In genomic region chr5:111490599-111490998, GRCm38 (mm10) we compare ENCODE assay signal across 16 mouse cellular contexts.
DNase-seq lines count a peak whose midpoint lies in the region; ATAC-seq lines count a peak whose summit lies in the region.
"Had no signal": no experiment of that assay in that cellular context is flagged by ENCODE, and none has a peak within 500 bp of the region (broad histone marks: within the 10 kb centered on the region; RNA-seq: fewer than 3 reads in every experiment).

No protein-coding gene starts in this region.

- peaks cover 36% of the 10 kb centered on the region for H3K4me1 ChIP-seq in heart, embryonic 12.5 days (replicated peaks)
- no peaks in the 10 kb centered on the region for H3K4me1 ChIP-seq in midbrain, embryonic 16.5 days (ENCODE audit: control insufficient read depth, insufficient read depth, low read length)
- H3K4me1 ChIP-seq: liver, embryonic 15.5 days had no signal

- peak; percentile 61 to 72 for DNase-seq in cerebellum, postnatal 14 days
- no peak for DNase-seq in cerebellum, adult 11-12 months
- peak; percentile 33 for DNase-seq in adipocyte (ENCODE audit: low spot score)
- peak; percentile 34 for DNase-seq in heart, postnatal 25 days (ENCODE audit: low spot score)
- DNase-seq in adrenal gland, adult 8-10 months, result no peak
- DNase-seq in spleen, postnatal 4 days (ENCODE audit: low spot score in 2 of 2), result no peak
- DNase-seq: adrenal gland, postnatal 36 days; cerebellum, adult 9-10 months; kidney, adult 2 months; kidney, postnatal 4 days; lung, postnatal 14 days; right cerebral cortex, adult 18-20 months had no signal

- no peaks in the 10 kb centered on the region for H3K36me3 ChIP-seq in heart, embryonic 12.5 days
- H3K36me3 ChIP-seq in midbrain, embryonic 16.5 days (ENCODE audit: control insufficient read depth, insufficient read depth, low read length), result no peaks in the 10 kb centered on the region
- H3K36me3 ChIP-seq: liver, embryonic 15.5 days had no signal

- no peaks in the 10 kb centered on the region for H3K9me3 ChIP-seq in heart, embryonic 12.5 days (replicated peaks)
- H3K9me3 ChIP-seq in midbrain, embryonic 16.5 days (replicated peaks; ENCODE audit: control insufficient read depth, low read length, poor library complexity, severe bottlenecking), result no peaks in the 10 kb centered on the region
- H3K9me3 ChIP-seq: liver, embryonic 15.5 days had no signal

- H3K4me3 ChIP-seq in heart, embryonic 12.5 days, result no peak overlapping the region
- H3K4me3 ChIP-seq in midbrain, embryonic 16.5 days (ENCODE audit: low read depth, low read length), result no peak overlapping the region
- H3K4me3 ChIP-seq: liver, embryonic 15.5 days had no signal

- intact Hi-C loops in heart, postnatal 25 days (cut with DNase I), result loop anchor here (5.0 kb wide), 1 partner anchor 132 kb away; no protein-coding TSS in a partner anchor

- peak overlapping the region; percentile 45 for H3K4me2 ChIP-seq in heart, embryonic 12.5 days
- H3K4me2 ChIP-seq in midbrain, embryonic 16.5 days (ENCODE audit: low read length), result no peak overlapping the region
- H3K4me2 ChIP-seq: liver, embryonic 15.5 days had no signal

- H3K9ac ChIP-seq in heart, embryonic 12.5 days, result no peak overlapping the region
- no peak overlapping the region for H3K9ac ChIP-seq in midbrain, embryonic 16.5 days (ENCODE audit: low read depth, low read length)
- H3K9ac ChIP-seq: liver, embryonic 15.5 days had no signal

- ATAC-seq in heart, embryonic 12.5 days (ENCODE audit: insufficient number of reproducible peaks, low FRiP score), result peak; percentile 71
- ATAC-seq in midbrain, embryonic 16.5 days, result no peak

- WGBS in heart, embryonic 12.5 days, result 7% methylated on average over 4 of the region's 4 CpGs
- WGBS in midbrain, embryonic 16.5 days, result 75% methylated on average over 4 of the region's 4 CpGs

- H3K27me3 ChIP-seq in heart, embryonic 12.5 days (replicated peaks), result no peaks in the 10 kb centered on the region
- H3K27me3 ChIP-seq in midbrain, embryonic 16.5 days (ENCODE audit: control insufficient read depth, insufficient read depth, low read depth, low read length), result no peaks in the 10 kb centered on the region
- H3K27me3 ChIP-seq: liver, embryonic 15.5 days had no signal

- H3K27ac ChIP-seq in heart, embryonic 12.5 days (ENCODE audit: poor library complexity, severe bottlenecking), result peak overlapping the region; percentile 91
- H3K27ac ChIP-seq in midbrain, embryonic 16.5 days (ENCODE audit: low read length), result no peak overlapping the region
- H3K27ac ChIP-seq: liver, embryonic 15.5 days; stomach, postnatal 0 days had no signal

Comparison
In these comparisons a context has a peak if more than half of its experiments do, and no peak if none do; other contexts are left out.
1. DNase-seq: peak in cerebellum, postnatal 14 days (2 of 2), adipocyte (single experiment) and heart, postnatal 25 days (single experiment); none in cerebellum, adult 11-12 months (single experiment), adrenal gland, adult 8-10 months (single experiment) and spleen, postnatal 4 days (0 of 2).